Mouse (Mus musculus): ENCODE measurements around the gene Duox1.
A peak's percentile ranks its signal among the peaks of the same experiment; 100 is the strongest.
"Not testable (repeated sequence)": the region's sequence is repeated elsewhere in the genome, so short reads cannot be mapped to it uniquely, and the experiment has no call there.

Gene Duox1

GRCm38 (mm10) chr2:122312722-122313417 lies 2.6 kb upstream of the Duox1 start:
- DNase-seq, result peak; percentile 81

- no peak for DNase-seq
Observed at GRCm38 (mm10) chr2:122313536-122313935, 1.9 kb upstream of the Duox1 start, which contains the start of gene Duoxa1. Gene Duoxa1 (minus strand): TSS chr2:122313730.

- DNase-seq, result no peak
Observed at GRCm38 (mm10) chr2:122317384-122317783, 1.9 kb downstream of the Duox1 start.

GRCm38 (mm10) chr2:122323960-122324359 lies 8.5 kb downstream of the Duox1 start:
- no peak for DNase-seq

- DNase-seq, result no peak
Observed at GRCm38 (mm10) chr2:122324586-122324985, 9.1 kb downstream of the Duox1 start.

GRCm38 (mm10) chr2:122325361-122325760 lies 9.9 kb downstream of the Duox1 start:
- DNase-seq, result no peak

GRCm38 (mm10) chr2:122327986-122328385 lies 12.5 kb downstream of the Duox1 start:
- no peak for DNase-seq

- DNase-seq, result not testable (repeated sequence)
Observed at GRCm38 (mm10) chr2:122330317-122330716, 14.8 kb downstream of the Duox1 start.

GRCm38 (mm10) chr2:122332222-122332621 lies 16.8 kb downstream of the Duox1 start:
- no peak for DNase-seq

- DNase-seq, result no peak
Observed at GRCm38 (mm10) chr2:122334170-122334569, 18.7 kb downstream of the Duox1 start.

GRCm38 (mm10) chr2:122337291-122337690 lies 21.8 kb downstream of the Duox1 start:
- DNase-seq, result no peak

- DNase-seq, result no peak
Observed at GRCm38 (mm10) chr2:122345106-122345893, 29.8 kb downstream of the Duox1 start.

GRCm38 (mm10) chr2:122346164-122346563 lies 30.7 kb downstream of the Duox1 start:
- not testable (repeated sequence) for DNase-seq

- DNase-seq, result no peak
Observed at GRCm38 (mm10) chr2:122347257-122347656, 31.8 kb downstream of the Duox1 start.

- DNase-seq, result peak; percentile 92
Observed at GRCm38 (mm10) chr2:122348531-122349131, 33.2 kb downstream of the Duox1 start.

GRCm38 (mm10) chr2:122349136-122349785 lies 33.8 kb downstream of the Duox1 start:
- DNase-seq, result peak; percentile 33

GRCm38 (mm10) chr2:122351156-122351930 lies 35.9 kb downstream of the Duox1 start:
- DNase-seq, result no peak

GRCm38 (mm10) chr2:122351931-122352329 lies 36.5 kb downstream of the Duox1 start:
- DNase-seq, result no peak

- DNase-seq, result no peak
Observed at GRCm38 (mm10) chr2:122352992-122353391, 37.5 kb downstream of the Duox1 start.

GRCm38 (mm10) chr2:122353765-122354164 lies 38.3 kb downstream of the Duox1 start:
- DNase-seq, result no peak

- DNase-seq, result no peak
Observed at GRCm38 (mm10) chr2:122354191-122354929, 38.9 kb downstream of the Duox1 start.

- DNase-seq, result no peak
Observed at GRCm38 (mm10) chr2:122355389-122355788, 39.9 kb downstream of the Duox1 start.

All from thymus, postnatal 14 days (tissue).